Mouse (Mus musculus): ENCODE data around the gene St14.

Gene St14

GRCm38 (mm10) chr9:31122464-31123030 lies 9.1 kb downstream of the St14 start:
- CTCF ChIA-PET: no interaction called here

GRCm38 (mm10) chr9:31120533-31120915 lies 11.1 kb downstream of the St14 start:
- CTCF ChIA-PET: no interaction called here

GRCm38 (mm10) chr9:31119882-31120532 lies 11.6 kb downstream of the St14 start:
- CTCF ChIA-PET: no interaction called here

- CTCF ChIA-PET: no interaction called here
Measured at GRCm38 (mm10) chr9:31119405-31119804, 12.2 kb downstream of the St14 start.

GRCm38 (mm10) chr9:31118520-31119298 lies 12.9 kb downstream of the St14 start:
- CTCF ChIA-PET: no interaction called here

- CTCF ChIA-PET: no interaction called here
Measured at GRCm38 (mm10) chr9:31117488-31117887, 14.2 kb downstream of the St14 start.

- CTCF ChIA-PET: no interaction called here
Measured at GRCm38 (mm10) chr9:31117088-31117487, 14.6 kb downstream of the St14 start.

- CTCF ChIA-PET: no interaction called here
Measured at GRCm38 (mm10) chr9:31115586-31115985, 16.1 kb downstream of the St14 start.

- CTCF ChIA-PET: no interaction called here
Measured at GRCm38 (mm10) chr9:31108464-31108863, 23.2 kb downstream of the St14 start.

GRCm38 (mm10) chr9:31098118-31098517 lies 33.5 kb downstream of the St14 start:
- CTCF ChIA-PET: interaction anchor here (0.7 kb wide), 1 partner anchor 681 kb away, joined by 3 read pairs; no protein-coding TSS in a partner anchor

- CTCF ChIA-PET: interaction anchor here (0.7 kb wide), 1 partner anchor 680 kb away, joined by 3 read pairs; no protein-coding TSS in a partner anchor
Measured at GRCm38 (mm10) chr9:31097088-31098082, 34.3 kb downstream of the St14 start.

- CTCF ChIA-PET: no interaction called here
Measured at GRCm38 (mm10) chr9:31092833-31093195, 38.8 kb downstream of the St14 start.

- CTCF ChIA-PET: no interaction called here
Measured at GRCm38 (mm10) chr9:31092111-31092832, 39.4 kb downstream of the St14 start.

GRCm38 (mm10) chr9:31091162-31091581 lies 40.5 kb downstream of the St14 start:
- CTCF ChIA-PET: no interaction called here

GRCm38 (mm10) chr9:31090081-31091023 lies 41.3 kb downstream of the St14 start:
- CTCF ChIA-PET: no interaction called here

GRCm38 (mm10) chr9:31089541-31089940 lies 42.1 kb downstream of the St14 start:
- CTCF ChIA-PET: no interaction called here

GRCm38 (mm10) chr9:31088883-31089282 lies 42.8 kb downstream of the St14 start:
- CTCF ChIA-PET: no interaction called here

GRCm38 (mm10) chr9:31088116-31088515 lies 43.5 kb downstream of the St14 start:
- CTCF ChIA-PET: no interaction called here

- CTCF ChIA-PET: no interaction called here
Measured at GRCm38 (mm10) chr9:31087466-31087865, 44.2 kb downstream of the St14 start.

GRCm38 (mm10) chr9:31086754-31087145 lies 44.9 kb downstream of the St14 start:
- CTCF ChIA-PET: no interaction called here

Data from spleen, embryonic (tissue).